8 mouse cellular contexts compared by ENCODE assay signal in the genomic region with DNA sequence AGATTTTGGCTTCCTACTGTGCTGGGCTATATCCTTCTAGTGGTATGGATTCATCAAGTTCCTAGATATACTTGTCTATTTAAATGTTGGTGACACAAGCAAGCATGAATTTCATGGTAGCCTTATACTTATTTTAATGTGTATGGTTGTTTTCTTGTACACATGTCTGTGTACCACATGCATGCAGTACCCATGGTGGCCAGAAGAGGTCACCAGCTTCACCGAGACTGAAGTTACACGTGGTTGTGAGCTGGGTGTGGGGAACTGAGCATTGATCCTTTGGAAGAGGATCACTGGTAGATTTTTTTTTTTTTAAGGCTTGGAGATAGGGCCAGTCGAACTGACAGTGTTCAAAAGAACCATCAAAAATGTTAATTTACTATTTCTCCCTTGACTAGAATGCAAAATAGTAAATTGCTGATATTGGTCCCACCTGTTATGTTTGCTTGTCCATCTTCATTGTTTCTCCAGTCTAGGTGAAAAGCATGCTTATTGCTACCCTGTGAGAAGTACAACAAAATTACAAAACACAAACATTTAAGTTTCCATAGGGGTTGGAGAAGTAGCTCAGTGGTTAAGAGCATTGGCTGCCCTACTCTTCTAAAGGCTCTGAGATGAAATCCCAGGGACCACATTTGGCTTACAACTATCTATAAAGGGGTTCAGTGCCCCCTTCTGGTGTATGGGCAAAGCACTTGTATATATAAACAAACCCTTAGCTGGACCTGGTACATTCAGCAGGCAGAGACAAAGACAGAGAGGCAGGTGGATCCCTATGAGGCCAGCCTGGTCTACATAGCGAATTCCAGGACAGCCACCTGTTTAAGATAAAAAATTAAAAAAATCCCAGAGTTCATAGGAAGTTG. TPM values are rescaled to one million over a fixed set of nuclear protein-coding genes. Genes with fewer than 3 reads are reported as not detected.
DNase-seq lines count a peak whose midpoint lies in the region; ATAC-seq and TF ChIP-seq lines count a peak whose summit lies in the region.

No protein-coding gene starts in this region.

- WGBS in midbrain, embryonic 10.5 days: 63% methylated on average over 4 of the region's 4 CpGs
- 60% methylated on average over 4 of the region's 4 CpGs for WGBS in midbrain, embryonic 16.5 days
- 36% methylated on average over 4 of the region's 4 CpGs for WGBS in liver, embryonic 14.5 days (ENCODE audit: insufficient replicate concordance)
- 51% methylated on average over 4 of the region's 4 CpGs for WGBS in small intestine, adult 2 months

- TF ChIP-seq CTCF in liver, embryonic 14.5 days (IDR thresholded peaks at IDR 0.05; ENCODE audit: low read depth): peak; percentile 91
- TF ChIP-seq CTCF in small intestine, adult 2 months (IDR thresholded peaks at IDR 0.05; ENCODE audit: extremely low read depth, insufficient read length, insufficient replicate concordance, low read depth, low read length): peak; percentile 71; the same call in 1 of the 2 replicates

- peak; percentile 40 for DNase-seq in midbrain, embryonic 10.5 days (ENCODE audit: low spot score)
- DNase-seq in NIH3T3 (ENCODE audit: low read depth): peak; percentile 71
- peak; percentile 36 to 43 for DNase-seq in cerebellum, adult 18-20 months
- peak; percentile 40 for DNase-seq in heart, adult 8-10 months (ENCODE audit: low spot score)
- DNase-seq in liver, embryonic 14.5 days (ENCODE audit: low read depth in 3 of 3, low spot score in 3 of 3): peak; percentile 20 to 37 (median 33)
- DNase-seq in right cerebral cortex, postnatal 10 days (ENCODE audit: low spot score in 2 of 2): no peak

- peaks cover 44% of the 10 kb centered on the region for H3K36me3 ChIP-seq in midbrain, embryonic 10.5 days
- peaks cover 6% of the 10 kb centered on the region; the same call in 1 of the 2 replicates for H3K36me3 ChIP-seq in midbrain, embryonic 16.5 days (ENCODE audit: control insufficient read depth, insufficient read depth, low read length)
- H3K36me3 ChIP-seq in liver, embryonic 14.5 days (replicated peaks; ENCODE audit: control insufficient read depth, insufficient read depth, low read depth): no peaks in the 10 kb centered on the region
- H3K36me3 ChIP-seq in small intestine, adult 2 months (ENCODE audit: control insufficient read depth, insufficient read depth, low read length): peaks cover 16% of the 10 kb centered on the region

- no peak overlapping the region for H3K9ac ChIP-seq in midbrain, embryonic 16.5 days (ENCODE audit: low read depth, low read length)
- H3K9ac ChIP-seq in liver, embryonic 14.5 days (replicated peaks): no peak overlapping the region

- H3K4me3 ChIP-seq in midbrain, embryonic 10.5 days: no peak overlapping the region
- H3K4me3 ChIP-seq in midbrain, embryonic 16.5 days (ENCODE audit: low read depth, low read length): no peak overlapping the region
- no peak overlapping the region for H3K4me3 ChIP-seq in liver, embryonic 14.5 days (ENCODE audit: insufficient read depth in 1 of 2, low read depth in 2 of 2, low read length in 2 of 2)
- H3K4me3 ChIP-seq in small intestine, adult 2 months (ENCODE audit: low read depth, low read length): no peak overlapping the region

- no peaks in the 10 kb centered on the region for H3K27me3 ChIP-seq in midbrain, embryonic 10.5 days (ENCODE audit: low read depth, poor library complexity, severe bottlenecking)
- no peaks in the 10 kb centered on the region for H3K27me3 ChIP-seq in midbrain, embryonic 16.5 days (ENCODE audit: control insufficient read depth, insufficient read depth, low read depth, low read length)
- no peaks in the 10 kb centered on the region for H3K27me3 ChIP-seq in liver, embryonic 14.5 days (ENCODE audit: control insufficient read depth, insufficient read depth, low read length)
- no peaks in the 10 kb centered on the region for H3K27me3 ChIP-seq in small intestine, adult 2 months (ENCODE audit: control insufficient read depth, insufficient read depth, low read length)

- ATAC-seq in midbrain, embryonic 16.5 days: no peak
- ATAC-seq in liver, embryonic 14.5 days (ENCODE audit: insufficient read depth): no peak

- H3K4me2 ChIP-seq in midbrain, embryonic 16.5 days (ENCODE audit: low read length): no peak overlapping the region
- H3K4me2 ChIP-seq in liver, embryonic 14.5 days (ENCODE audit: low read depth): no peak overlapping the region

- no peak for TF ChIP-seq EP300 in liver, embryonic 14.5 days (IDR thresholded peaks at IDR 0.05; ENCODE audit: low read depth)

- TF ChIP-seq POLR2A in small intestine, adult 2 months (IDR thresholded peaks at IDR 0.05; ENCODE audit: low read depth, low read length): no peak

- no peak overlapping the region for H3K27ac ChIP-seq in midbrain, embryonic 10.5 days (replicated peaks)
- no peak overlapping the region for H3K27ac ChIP-seq in midbrain, embryonic 16.5 days (ENCODE audit: low read length)
- no peak overlapping the region for H3K27ac ChIP-seq in liver, embryonic 14.5 days
- no peak overlapping the region for H3K27ac ChIP-seq in small intestine, adult 2 months (ENCODE audit: insufficient read depth, low read depth, low read length)

- no peaks in the 10 kb centered on the region for H3K9me3 ChIP-seq in midbrain, embryonic 10.5 days (replicated peaks)
- H3K9me3 ChIP-seq in midbrain, embryonic 16.5 days (replicated peaks; ENCODE audit: control insufficient read depth, low read length, poor library complexity, severe bottlenecking): no peaks in the 10 kb centered on the region
- H3K9me3 ChIP-seq in liver, embryonic 14.5 days (ENCODE audit: control insufficient read depth, low read length): no peaks in the 10 kb centered on the region

- no peaks in the 10 kb centered on the region for H3K4me1 ChIP-seq in midbrain, embryonic 10.5 days
- no peaks in the 10 kb centered on the region for H3K4me1 ChIP-seq in midbrain, embryonic 16.5 days (ENCODE audit: control insufficient read depth, insufficient read depth, low read length)
- no peaks in the 10 kb centered on the region for H3K4me1 ChIP-seq in liver, embryonic 14.5 days (replicated peaks; ENCODE audit: control insufficient read depth in 2 of 2, insufficient read depth in 2 of 2, low read length in 1 of 2)
- H3K4me1 ChIP-seq in small intestine, adult 2 months (ENCODE audit: control insufficient read depth, insufficient read depth, insufficient read length, low read length): no peaks in the 10 kb centered on the region

RNA-seq across cellular contexts. Expression of a gene that starts 49.3 kb away (rescaled TPM):
- polyA plus RNA-seq in midbrain, embryonic 10.5 days (2016; fragmentation: Nextera tagmentation; extraction: Ambion mirVana): 29.5 and 31.0 TPM in 2 replicates
- 21.8 and 22.1 TPM in 2 replicates for polyA plus RNA-seq in midbrain, embryonic 16.5 days (2015; fragmentation: Nextera tagmentation; extraction: Ambion mirVana)
- total RNA-seq in heart, adult 8-10 months (2022): 1 to 10 TPM; 6.8 to 9.4 (median 7.6) TPM
- 6.4 and 10.2 TPM in 2 replicates for polyA plus RNA-seq in liver, embryonic 14.5 days (2012; rRNA removed)
- polyA plus RNA-seq in liver, embryonic 14.5 days (2014; fragmentation: Nextera tagmentation; extraction: Ambion mirVana): 15.0 and 16.2 TPM in 2 replicates
- polyA plus RNA-seq in small intestine, adult 2 months (2012; rRNA removed): 0.42 and 0.94 TPM in 2 replicates

Comparison
In these comparisons a context has a peak if more than half of its experiments do, and no peak if none do; other contexts are left out.
1. DNase-seq: peak in midbrain, embryonic 10.5 days (single experiment), NIH3T3 (single experiment), cerebellum, adult 18-20 months (2 of 2), heart, adult 8-10 months (single experiment) and liver, embryonic 14.5 days (3 of 3); none in right cerebral cortex, postnatal 10 days (0 of 2).